Mouse (Mus musculus) embryonic facial prominence, embryonic 11.5 days (tissue): Measurements from ENCODE around the gene Slc15a3. TPM values are rescaled to one million over a fixed set of nuclear protein-coding genes. Genes with fewer than 3 reads are reported as not detected.
A peak's percentile ranks its signal among the peaks of the same experiment; 100 is the strongest.

ENCODE experiments used
- ATAC-seq: fragments of 200-750 bp; cut with Nextera tagmentation; replicated peaks from 2 replicates; pipeline ENCODE4 v1.8.0; 2017; ENCODE audit warnings: low read depth; ENCODE audit not compliant: insufficient number of reproducible peaks, low FRiP score, low TSS enrichment
- DNase-seq: peaks from one replicate; pipeline ENCODE4 v3.0.0-alpha.2; 2015; ENCODE audit warnings: low spot score
- H3K27ac ChIP-seq: fragments of 300-500 bp; sonication (generic); replicated peaks from 2 replicates; pipeline ENCODE4 v1.5.1; 2014; ENCODE audit warnings: mild to moderate bottlenecking, low read depth, low read length, control low read depth
- H3K27me3 ChIP-seq: fragments of 300-500 bp; sonication (generic); 2 replicates; pipeline ENCODE4 v1.6.1; 2014; ENCODE audit warnings: mild to moderate bottlenecking, low read length, moderate library complexity, mixed read lengths; ENCODE audit not compliant: control insufficient read depth, insufficient read depth
- H3K36me3 ChIP-seq: fragments of 300-500 bp; sonication (generic); replicated peaks from 2 replicates; pipeline ENCODE4 v1.6.1; 2014; ENCODE audit warnings: low read depth, mild to moderate bottlenecking, low read length, moderate library complexity, mixed read lengths; ENCODE audit not compliant: control insufficient read depth, insufficient read depth
- H3K4me1 ChIP-seq: fragments of 300-500 bp; sonication (generic); 2 replicates; pipeline ENCODE4 v1.6.1; 2014; ENCODE audit warnings: low read length, mixed read lengths; ENCODE audit not compliant: control insufficient read depth, insufficient read depth
- H3K4me2 ChIP-seq: fragments of 300-500 bp; sonication (generic); 2 replicates; pipeline ENCODE4 v1.6.1; 2014; ENCODE audit warnings: low read depth, mild to moderate bottlenecking, control low read depth, low read length, moderate library complexity
- H3K4me3 ChIP-seq: fragments of 300-500 bp; sonication (generic); 2 replicates; pipeline ENCODE4 v1.5.1; 2014; ENCODE audit warnings: low read depth, low read length, control low read depth
- H3K9ac ChIP-seq: fragments of 300-500 bp; sonication (generic); replicated peaks from 2 replicates; pipeline ENCODE4 v1.6.1; 2014; ENCODE audit warnings: mild to moderate bottlenecking, control low read depth, low read length
- H3K9me3 ChIP-seq: fragments of 300-500 bp; sonication (generic); replicated peaks from 2 replicates; pipeline ENCODE4 v1.6.1; 2016; ENCODE audit warnings: mild to moderate bottlenecking, low read length, inconsistent platforms, mixed read lengths; ENCODE audit not compliant: control insufficient read depth
- WGBS: fragments of 180-500 bp; shearing (Covaris S2); extraction: QIAGEN DNeasy Blood & Tissue Kit; methylation state at CpG from one replicate; pipeline ENCODE4 v1.1.7; 2014; 5-methylcytosine and 5-hydroxymethylcytosine counted together
- polyA plus RNA-seq: library from polyadenylated mRNA; unstranded; fragments of >200 nt; fragmentation: Nextera tagmentation; extraction: Ambion mirVana; gene quantifications from 2 replicates; pipeline ENCODE4 v1.2.1, GENCODE M21; 2014

Gene Slc15a3
- polyA plus RNA-seq, 1 experiment from 2014 or later = 0.24 TPM

DNA sequence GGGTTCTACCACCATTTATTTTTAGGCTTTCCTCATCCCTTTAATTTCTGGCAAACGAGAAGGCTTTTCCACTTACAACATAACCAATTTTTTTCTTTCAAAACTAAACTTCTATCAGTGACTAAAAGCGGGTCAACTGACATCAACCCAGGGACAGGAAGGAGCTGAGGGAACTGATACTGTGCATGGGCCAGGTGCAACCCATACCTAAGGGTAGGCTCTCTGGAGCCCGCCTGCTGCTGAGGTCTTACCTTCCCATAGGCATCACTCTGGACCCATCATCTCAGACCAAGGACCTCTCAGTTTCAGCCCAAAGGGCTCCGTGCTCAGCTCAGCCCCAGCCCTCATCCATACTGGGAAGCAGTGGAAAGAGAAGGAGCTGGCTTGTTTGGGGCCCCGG, 11.2 kb upstream of the Slc15a3 start:
- ATAC-seq = no peak
- no peak overlapping the region for H3K4me2 ChIP-seq
- 89% methylated on average over 5 of the region's 5 CpGs for WGBS

GRCm38 (mm10) chr19:10829436-10830175, 9.9 kb upstream of the Slc15a3 start, which contains the start of gene Cd6:
Gene Cd6 (minus strand): TSS chr19:10830058.
- H3K4me2 ChIP-seq = no peak within 1 kb of the TSS

More for the DNA sequence above, 11.2 kb upstream of the Slc15a3 start:
- no peak overlapping the region for H3K9ac ChIP-seq
- no peaks in the 10 kb centered on the region for H3K27me3 ChIP-seq
- H3K4me3 ChIP-seq = no peak overlapping the region
- no peaks in the 10 kb centered on the region for H3K4me1 ChIP-seq
- DNase-seq = no peak
- H3K9me3 ChIP-seq = no peaks in the 10 kb centered on the region
- H3K27ac ChIP-seq = no peak overlapping the region
- H3K36me3 ChIP-seq = no peaks in the 10 kb centered on the region

DNA sequence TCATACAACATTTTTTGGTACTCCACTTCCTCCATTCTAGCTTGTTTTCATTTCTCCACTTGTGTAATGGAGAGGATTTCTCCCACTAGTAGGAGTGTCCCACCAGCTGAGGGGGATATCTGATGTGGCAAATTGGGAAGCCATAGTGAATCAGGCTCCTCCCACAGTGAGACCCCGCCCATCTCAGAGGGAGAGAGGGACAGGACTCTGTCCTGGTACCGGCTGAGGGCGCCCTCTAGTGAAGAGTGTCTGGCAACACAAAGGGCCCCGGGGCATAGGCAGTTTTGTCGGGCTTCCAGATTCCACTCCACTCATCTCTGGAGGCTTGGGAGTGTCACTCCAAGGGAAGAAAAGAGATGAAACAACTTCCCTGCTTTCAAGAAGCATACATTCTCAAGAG, 8.1 kb upstream of the Slc15a3 start:
- ATAC-seq = no peak
- H3K4me3 ChIP-seq = no peak overlapping the region
- H3K9me3 ChIP-seq = no peaks in the 10 kb centered on the region
- 9% methylated on average over 5 of the region's 5 CpGs for WGBS
- DNase-seq = peak; percentile 70
- no peaks in the 10 kb centered on the region for H3K36me3 ChIP-seq
- no peak overlapping the region for H3K27ac ChIP-seq
- H3K27me3 ChIP-seq = no peaks in the 10 kb centered on the region
- no peaks in the 10 kb centered on the region for H3K4me1 ChIP-seq
- no peak overlapping the region for H3K9ac ChIP-seq
- no peak overlapping the region for H3K4me2 ChIP-seq

More at GRCm38 (mm10) chr19:10829436-10830175, 9.9 kb upstream of the Slc15a3 start, which contains the start of gene Cd6:
- no peaks in the 10 kb centered on the region for H3K27me3 ChIP-seq
- DNase-seq (no peak), ATAC-seq (no peak)
- no peaks in the 10 kb centered on the region for H3K4me1 ChIP-seq
- no peaks in the 10 kb centered on the region for H3K9me3 ChIP-seq
- H3K36me3 ChIP-seq = no peaks in the 10 kb centered on the region
- no peak within 1 kb of the TSS for H3K27ac ChIP-seq
- WGBS = 90% methylated on average over 16 of the region's 16 CpGs
- no peak within 1 kb of the TSS for H3K4me3 ChIP-seq
- H3K9ac ChIP-seq = no peak within 1 kb of the TSS

GRCm38 (mm10) chr19:10832030-10832429, 7.5 kb upstream of the Slc15a3 start:
- ATAC-seq = no peak
- no peak for DNase-seq
- H3K4me1 ChIP-seq = no peaks in the 10 kb centered on the region
- no peaks in the 10 kb centered on the region for H3K27me3 ChIP-seq
- H3K9ac ChIP-seq = no peak overlapping the region
- H3K9me3 ChIP-seq = no peaks in the 10 kb centered on the region
- H3K36me3 ChIP-seq = no peaks in the 10 kb centered on the region
- WGBS = 85% methylated on average over 3 of the region's 3 CpGs
- H3K27ac ChIP-seq = no peak overlapping the region
- no peak overlapping the region for H3K4me3 ChIP-seq
- no peak overlapping the region for H3K4me2 ChIP-seq

DNA sequence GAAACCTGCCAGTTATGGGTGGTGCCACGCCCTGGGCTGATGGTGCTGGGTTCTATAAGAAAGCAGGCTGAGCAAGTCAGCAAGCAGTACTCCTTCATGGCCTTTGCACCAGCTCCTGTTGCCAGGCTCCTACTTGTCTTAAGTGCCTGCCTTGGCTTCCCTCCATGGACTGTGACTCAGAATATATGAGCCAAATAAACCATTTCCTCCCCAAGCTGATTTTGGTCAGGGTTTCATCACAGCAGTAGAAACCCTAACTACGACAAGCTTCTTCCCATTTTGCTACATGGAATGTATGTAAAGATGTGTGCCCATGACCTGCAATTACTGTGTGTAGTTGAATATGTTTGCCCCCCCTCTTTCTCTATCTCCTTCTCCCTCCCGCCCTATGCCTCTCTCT, 5.9 kb upstream of the Slc15a3 start:
- DNase-seq (no peak), ATAC-seq (no peak)
- H3K4me3 ChIP-seq = no peak overlapping the region
- H3K4me2 ChIP-seq = no peak overlapping the region
- H3K9ac ChIP-seq = no peak overlapping the region
- no peaks in the 10 kb centered on the region for H3K9me3 ChIP-seq
- H3K27me3 ChIP-seq = no peaks in the 10 kb centered on the region
- H3K36me3 ChIP-seq = no peaks in the 10 kb centered on the region
- H3K27ac ChIP-seq = no peak overlapping the region
- 69% methylated on average over 3 of the region's 3 CpGs for WGBS
- no peaks in the 10 kb centered on the region for H3K4me1 ChIP-seq

GRCm38 (mm10) chr19:10835671-10836070, 3.9 kb upstream of the Slc15a3 start:
- Histone ChIP-seq H3K4me1 (no peaks in the 10 kb centered on the region), H3K27ac (no peak overlapping the region), H3K27me3 (no peaks in the 10 kb centered on the region), H3K4me3 (no peak overlapping the region), H3K4me2 (no peak overlapping the region), H3K36me3 (no peaks in the 10 kb centered on the region), H3K9ac (no peak overlapping the region), H3K9me3 (no peaks in the 10 kb centered on the region)
- ATAC-seq = no peak
- 52% methylated on average over 3 of the region's 3 CpGs for WGBS
- no peak for DNase-seq

GRCm38 (mm10) chr19:10841721-10842626, 2.4 kb downstream of the Slc15a3 start:
- 25% methylated on average over 16 of the region's 16 CpGs for WGBS
- DNase-seq = no peak
- Histone ChIP-seq H3K27me3 (no peaks in the 10 kb centered on the region), H3K27ac (no peak overlapping the region), H3K4me1 (no peaks in the 10 kb centered on the region), H3K4me3 (no peak overlapping the region), H3K9ac (no peak overlapping the region), H3K36me3 (no peaks in the 10 kb centered on the region), H3K4me2 (no peak overlapping the region), H3K9me3 (no peaks in the 10 kb centered on the region)
- no peak for ATAC-seq

GRCm38 (mm10) chr19:10842914-10843313, 3.4 kb downstream of the Slc15a3 start:
- no peaks in the 10 kb centered on the region for H3K9me3 ChIP-seq
- no peak overlapping the region for H3K4me2 ChIP-seq
- 36% methylated on average over 24 of the region's 24 CpGs for WGBS
- H3K4me3 ChIP-seq = no peak overlapping the region
- no peaks in the 10 kb centered on the region for H3K27me3 ChIP-seq
- H3K27ac ChIP-seq = no peak overlapping the region
- no peaks in the 10 kb centered on the region for H3K36me3 ChIP-seq
- no peak for DNase-seq
- no peak overlapping the region for H3K9ac ChIP-seq
- no peaks in the 10 kb centered on the region for H3K4me1 ChIP-seq
- ATAC-seq = no peak
